Mouse (Mus musculus) heart, postnatal 0 days (tissue): ENCODE results near the gene Tcstv1.
"Not testable (repeated sequence)": the region's sequence is repeated elsewhere in the genome, so short reads cannot be mapped to it uniquely, and the experiment has no call there.

Experiments used
- CTCF ChIP-seq: IDR thresholded peaks from 2 replicates; pipeline ENCODE4 v1.5.1; 2016; ENCODE audit warnings: antibody characterized with exemption, control low read depth, low read depth
- EP300 ChIP-seq: IDR thresholded peaks from 2 replicates; pipeline ENCODE4 v1.6.1; 2016; ENCODE audit warnings: antibody characterized with exemption, low read depth

DNA sequence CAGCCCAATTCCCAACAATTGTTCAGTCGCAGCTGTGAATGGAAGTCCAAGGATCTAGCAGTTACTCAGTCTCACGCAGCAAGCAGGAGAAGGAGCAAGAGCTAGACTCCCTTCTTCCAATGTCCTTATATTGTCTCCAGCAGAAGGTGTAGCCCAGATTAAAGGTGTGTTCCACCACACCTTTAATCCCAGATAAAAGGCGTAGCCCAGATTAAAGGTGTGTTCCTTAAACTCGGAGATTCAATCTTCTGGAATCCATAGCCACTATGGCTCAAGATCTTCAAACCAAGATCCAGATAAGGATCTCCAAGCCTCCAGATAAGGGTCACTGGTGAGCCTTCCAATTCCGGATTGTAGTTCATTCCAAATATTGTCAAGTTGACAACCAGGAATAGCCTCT is 34.6 kb upstream of the Tcstv1 start, which contains the start of gene Gm21761:
- not testable (repeated sequence) for TF ChIP-seq CTCF, EP300
